Mouse (Mus musculus): ENCODE measurements around the gene Tmco1.

DNA sequence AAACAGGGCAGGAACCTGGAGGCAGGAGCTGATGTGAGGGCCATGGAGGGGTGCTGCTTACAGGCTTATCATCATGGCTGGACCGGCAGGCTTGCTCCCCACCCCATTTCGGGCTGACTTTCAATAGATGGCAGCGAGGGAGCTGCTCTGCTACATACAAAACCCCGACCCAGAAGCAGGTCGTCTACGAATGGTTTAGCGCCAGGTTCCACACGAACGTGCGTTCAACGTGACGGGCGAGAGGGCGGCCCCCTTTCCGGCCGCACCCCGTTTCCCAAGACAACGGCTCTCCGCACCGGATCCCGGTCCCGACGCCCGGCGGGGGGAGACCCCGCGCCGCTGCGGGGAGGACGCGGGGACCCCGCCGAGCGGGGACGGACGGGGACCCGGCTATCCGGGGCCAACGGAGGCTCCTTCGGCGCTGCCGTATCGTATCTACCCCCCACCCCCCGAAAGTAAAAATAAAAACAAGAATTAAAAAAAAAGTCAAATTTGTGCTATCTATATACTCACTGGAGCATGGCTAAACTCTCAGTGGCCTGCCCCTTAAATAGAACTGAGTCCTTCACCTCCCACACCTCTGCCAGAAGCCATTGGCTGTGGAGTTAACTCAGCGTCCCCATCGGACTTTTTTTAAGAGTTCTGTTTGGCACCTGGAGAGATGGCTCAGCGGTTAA lies 32.1 kb downstream of the Tmco1 start:
- no peak for TF ChIP-seq CTCF (IDR thresholded peaks at IDR 0.05; ENCODE audit: insufficient read depth, low read length)
- TF ChIP-seq POLR2A (IDR thresholded peaks at IDR 0.05; ENCODE audit: borderline replicate concordance, extremely low read depth, low read depth, low read length) = no peak
